Mouse (Mus musculus): ENCODE data around the gene Pikfyve.

Gene Pikfyve

GRCm38 (mm10) chr1:65315022-65315407 is 128.5 kb downstream of the Pikfyve start:
- no peak for DNase-seq
